Mouse (Mus musculus) forebrain, embryonic 13.5 days (tissue): ENCODE results near the gene Snrnp200. TPM values are rescaled to one million over a fixed set of nuclear protein-coding genes. Genes with fewer than 3 reads are reported as not detected.

Experiments used
- polyA plus RNA-seq: library from polyadenylated mRNA; unstranded; fragments of >200 nt; fragmentation: Nextera tagmentation; extraction: Ambion mirVana; gene quantifications from 2 replicates; pipeline ENCODE4 v1.2.1, GENCODE M21; 2015

Snrnp200 gene
- polyA plus RNA-seq, 1 experiment from 2014 or later, result 55.5 TPM

Other genes with a start within 250 kb of the Snrnp200 start
- gene Ap4e1, start 199.7 kb upstream of the Snrnp200 start, polyA plus RNA-seq, result 10.7 and 11.7 TPM in 2 replicates
- gene Blvra, start 137.7 kb upstream of the Snrnp200 start, polyA plus RNA-seq, result 22.3 and 24.1 TPM in 2 replicates
- 74.9 and 77.1 TPM in 2 replicates for gene Ncaph, start 74.4 kb upstream of the Snrnp200 start, polyA plus RNA-seq
- 19.6 and 19.9 TPM in 2 replicates for gene Itpripl1, start 64.9 kb upstream of the Snrnp200 start, polyA plus RNA-seq
- gene 1810024B03Rik, start 106 bp upstream of the Snrnp200 start, polyA plus RNA-seq, result 2.0 and 3.4 TPM in 2 replicates
- 56.2 and 61.6 TPM in 2 replicates for gene Ciao1, start 39.4 kb downstream of the Snrnp200 start, polyA plus RNA-seq
- 33.7 and 38.6 TPM in 2 replicates for gene Tmem127, start 39.5 kb downstream of the Snrnp200 start, polyA plus RNA-seq
- gene Stard7, start 61.8 kb downstream of the Snrnp200 start, polyA plus RNA-seq, result 82.4 and 87.3 TPM in 2 replicates
- 3.1 and 3.6 TPM in 2 replicates for gene Dusp2, start 127.8 kb downstream of the Snrnp200 start, polyA plus RNA-seq
- gene Astl, start 130.3 kb downstream of the Snrnp200 start, polyA plus RNA-seq, result not detected in 2 replicates
- 0.18 and 0.42 TPM in 2 replicates for gene Adra2b, start 154.8 kb downstream of the Snrnp200 start, polyA plus RNA-seq
- 0.12 and 0.13 TPM in 2 replicates for gene Gpat2, start 216.8 kb downstream of the Snrnp200 start, polyA plus RNA-seq
- 28.2 and 31.6 TPM in 2 replicates for gene Fahd2a, start 236.2 kb downstream of the Snrnp200 start, polyA plus RNA-seq